19 mouse cellular contexts compared by ENCODE assay signal in the genomic region with DNA sequence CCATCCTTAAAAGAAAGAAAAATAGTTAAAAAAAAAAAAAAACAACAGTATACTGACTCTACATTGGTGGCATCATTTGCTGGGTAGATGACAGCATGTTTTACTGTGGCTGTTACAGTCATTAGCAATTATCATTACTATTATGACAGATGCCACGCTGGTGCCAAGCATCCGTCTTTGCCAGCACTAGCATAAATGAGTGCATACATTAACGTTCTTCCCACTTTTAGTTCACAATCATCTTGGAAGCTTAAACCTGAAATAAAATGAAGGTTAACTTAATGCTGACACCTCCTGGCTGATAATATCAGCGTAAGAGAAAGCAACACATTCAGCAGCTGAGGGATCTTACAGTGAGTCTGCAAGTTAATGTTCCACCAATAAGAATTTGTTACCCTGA.
DNase-seq lines count a peak whose midpoint lies in the region; ATAC-seq lines count a peak whose summit lies in the region.
"Had no signal": no experiment of that assay in that cellular context is flagged by ENCODE, and none has a peak within 500 bp of the region (broad histone marks: within the 10 kb centered on the region; RNA-seq: fewer than 3 reads in every experiment).

No protein-coding gene starts in this region.

- H3K9me3 ChIP-seq in hindbrain, embryonic 14.5 days (ENCODE audit: control insufficient read depth, low read length) = no peaks in the 10 kb centered on the region
- H3K9me3 ChIP-seq in hindbrain, embryonic 12.5 days (replicated peaks) = no peaks in the 10 kb centered on the region
- H3K9me3 ChIP-seq in neural tube, embryonic 15.5 days (replicated peaks) = no peaks in the 10 kb centered on the region
- H3K9me3 ChIP-seq in hindbrain, embryonic 16.5 days (ENCODE audit: control insufficient read depth, low read length) = no peaks in the 10 kb centered on the region
- H3K9me3 ChIP-seq: heart, embryonic 13.5 days; liver, embryonic 12.5 days; neural tube, embryonic 13.5 days had no signal

- intact Hi-C loops in heart, postnatal 36 days (cut with DNase I) = no loop called here

- peak; percentile 55 for DNase-seq in hindbrain, embryonic 14.5 days (ENCODE audit: low spot score)
- DNase-seq in neural tube, embryonic 10.5 days (ENCODE audit: extremely low spot score, low spot score) = no peak
- DNase-seq in telencephalon, adult 2 months (ENCODE audit: low read depth, low spot score) = peak; percentile 6
- DNase-seq in heart, postnatal 36 days = no peak
- DNase-seq: cerebellum, adult 11 months; gastrocnemius, postnatal 36 days; heart, postnatal 4 days; kidney, adult 11 months; kidney, postnatal 14 days; lung, embryonic 14.5 days; right cerebral cortex, postnatal 4 days; thymus, postnatal 36 days had no signal

- H3K27me3 ChIP-seq in hindbrain, embryonic 14.5 days (ENCODE audit: control insufficient read depth, insufficient read depth, low read length) = no peaks in the 10 kb centered on the region
- no peaks in the 10 kb centered on the region for H3K27me3 ChIP-seq in hindbrain, embryonic 12.5 days
- no peaks in the 10 kb centered on the region for H3K27me3 ChIP-seq in neural tube, embryonic 15.5 days (replicated peaks)
- H3K27me3 ChIP-seq in hindbrain, embryonic 16.5 days (replicated peaks; ENCODE audit: control insufficient read depth, insufficient read depth, low read length) = no peaks in the 10 kb centered on the region
- H3K27me3 ChIP-seq: heart, embryonic 13.5 days; liver, embryonic 12.5 days; neural tube, embryonic 13.5 days had no signal

- H3K4me1 ChIP-seq in hindbrain, embryonic 14.5 days (replicated peaks; ENCODE audit: control insufficient read depth, insufficient read depth, low read length) = no peaks in the 10 kb centered on the region
- H3K4me1 ChIP-seq in hindbrain, embryonic 12.5 days = no peaks in the 10 kb centered on the region
- H3K4me1 ChIP-seq in neural tube, embryonic 15.5 days = 0 out of 2 replicates have a peak, but pooled peaks cover 4% of the 10 kb centered on the region
- no peaks in the 10 kb centered on the region for H3K4me1 ChIP-seq in hindbrain, embryonic 16.5 days (ENCODE audit: control insufficient read depth, insufficient read depth, low read depth, low read length)
- H3K4me1 ChIP-seq: heart, embryonic 13.5 days; liver, embryonic 12.5 days; neural tube, embryonic 13.5 days had no signal

- H3K9ac ChIP-seq in hindbrain, embryonic 14.5 days = no peak overlapping the region
- no peak overlapping the region for H3K9ac ChIP-seq in hindbrain, embryonic 12.5 days
- no peak overlapping the region for H3K9ac ChIP-seq in neural tube, embryonic 15.5 days (replicated peaks)
- H3K9ac ChIP-seq in hindbrain, embryonic 16.5 days (ENCODE audit: low read depth, low read length) = no peak overlapping the region
- H3K9ac ChIP-seq: heart, embryonic 13.5 days; liver, embryonic 12.5 days; lung, embryonic 14.5 days; neural tube, embryonic 13.5 days had no signal

- H3K4me3 ChIP-seq in hindbrain, embryonic 14.5 days (replicated peaks; ENCODE audit: low read length) = no peak overlapping the region
- no peak overlapping the region for H3K4me3 ChIP-seq in hindbrain, embryonic 12.5 days
- no peak overlapping the region for H3K4me3 ChIP-seq in neural tube, embryonic 15.5 days (replicated peaks)
- H3K4me3 ChIP-seq in hindbrain, embryonic 16.5 days (ENCODE audit: low read length) = no peak overlapping the region
- H3K4me3 ChIP-seq: erythroblast, embryonic 14.5 days; heart, embryonic 13.5 days; liver, embryonic 12.5 days; neural tube, embryonic 13.5 days had no signal

- ATAC-seq in hindbrain, embryonic 14.5 days (ENCODE audit: low FRiP score) = peak; percentile 51; the same call in 1 of the 2 replicates
- ATAC-seq in hindbrain, embryonic 12.5 days (ENCODE audit: low FRiP score) = no peak
- peak; percentile 8; the same call in 1 of the 2 replicates for ATAC-seq in neural tube, embryonic 15.5 days (ENCODE audit: low FRiP score)
- peak; percentile 74 for ATAC-seq in hindbrain, embryonic 16.5 days
- ATAC-seq: liver, embryonic 12.5 days had no signal

- WGBS in hindbrain, embryonic 14.5 days = 65% methylated on average over 4 of the region's 4 CpGs
- 77% methylated on average over 4 of the region's 4 CpGs for WGBS in hindbrain, embryonic 12.5 days
- 49% methylated on average over 4 of the region's 4 CpGs for WGBS in neural tube, embryonic 15.5 days
- 48% methylated on average over 4 of the region's 4 CpGs for WGBS in hindbrain, embryonic 16.5 days

- H3K36me3 ChIP-seq in hindbrain, embryonic 14.5 days (replicated peaks; ENCODE audit: control insufficient read depth, insufficient read depth) = no peaks in the 10 kb centered on the region
- no peaks in the 10 kb centered on the region for H3K36me3 ChIP-seq in hindbrain, embryonic 12.5 days
- H3K36me3 ChIP-seq in neural tube, embryonic 15.5 days = no peaks in the 10 kb centered on the region
- no peaks in the 10 kb centered on the region for H3K36me3 ChIP-seq in hindbrain, embryonic 16.5 days (ENCODE audit: control insufficient read depth, insufficient read depth, low read length)
- H3K36me3 ChIP-seq: heart, embryonic 13.5 days; liver, embryonic 12.5 days; neural tube, embryonic 13.5 days had no signal

- no peak overlapping the region for H3K4me2 ChIP-seq in hindbrain, embryonic 14.5 days (replicated peaks)
- H3K4me2 ChIP-seq in hindbrain, embryonic 12.5 days (replicated peaks) = no peak overlapping the region
- no peak overlapping the region for H3K4me2 ChIP-seq in neural tube, embryonic 15.5 days
- H3K4me2 ChIP-seq in hindbrain, embryonic 16.5 days (ENCODE audit: low read length) = no peak overlapping the region
- H3K4me2 ChIP-seq: heart, embryonic 13.5 days; liver, embryonic 12.5 days; lung, embryonic 14.5 days; neural tube, embryonic 13.5 days had no signal

- no peak overlapping the region for H3K27ac ChIP-seq in hindbrain, embryonic 14.5 days
- no peak overlapping the region for H3K27ac ChIP-seq in hindbrain, embryonic 12.5 days
- no peak overlapping the region for H3K27ac ChIP-seq in neural tube, embryonic 15.5 days (replicated peaks)
- no peak overlapping the region for H3K27ac ChIP-seq in hindbrain, embryonic 16.5 days (ENCODE audit: low read depth, low read length)
- H3K27ac ChIP-seq: heart, embryonic 13.5 days; liver, embryonic 12.5 days; neural tube, embryonic 13.5 days had no signal

Comparison
In these comparisons a context has a peak if more than half of its experiments do, and no peak if none do; other contexts are left out.
1. DNase-seq: peak in hindbrain, embryonic 14.5 days (single experiment) and telencephalon, adult 2 months (single experiment); none in neural tube, embryonic 10.5 days (single experiment) and heart, postnatal 36 days (0 of 2).